Mouse (Mus musculus) heart, postnatal 0 days (tissue): Measurements from ENCODE around the gene Slc10a4.

Experiments
- CTCF ChIP-seq: IDR thresholded peaks from 2 replicates; pipeline ENCODE4 v1.5.1; 2016; ENCODE audit warnings: antibody characterized with exemption, control low read depth, low read depth
- EP300 ChIP-seq: IDR thresholded peaks from 2 replicates; pipeline ENCODE4 v1.6.1; 2016; ENCODE audit warnings: antibody characterized with exemption, low read depth

- TF ChIP-seq CTCF (no peak), EP300 (no peak)
Observed at GRCm38 (mm10) chr5:72989756-72990155, 16.9 kb upstream of the Slc10a4 start.
